Mouse (Mus musculus) kidney, postnatal 25 days (tissue): ENCODE data around the gene Spata13.

ENCODE experiments used
- DNase-seq, 2 experiments: peaks; one replicate each; pipeline ENCODE4 v3.0.0; 2021; ENCODE audit warnings: mixed read lengths in 2 of 2

The Spata13 gene

GRCm38 (mm10) chr14:60641120-60641519 lies 7.3 kb downstream of the Spata13 start:
- no peak for DNase-seq

- peak in 1 of 2 experiments; percentile 37 for DNase-seq
Measured at GRCm38 (mm10) chr14:60642131-60642530, 8.3 kb downstream of the Spata13 start.

DNA sequence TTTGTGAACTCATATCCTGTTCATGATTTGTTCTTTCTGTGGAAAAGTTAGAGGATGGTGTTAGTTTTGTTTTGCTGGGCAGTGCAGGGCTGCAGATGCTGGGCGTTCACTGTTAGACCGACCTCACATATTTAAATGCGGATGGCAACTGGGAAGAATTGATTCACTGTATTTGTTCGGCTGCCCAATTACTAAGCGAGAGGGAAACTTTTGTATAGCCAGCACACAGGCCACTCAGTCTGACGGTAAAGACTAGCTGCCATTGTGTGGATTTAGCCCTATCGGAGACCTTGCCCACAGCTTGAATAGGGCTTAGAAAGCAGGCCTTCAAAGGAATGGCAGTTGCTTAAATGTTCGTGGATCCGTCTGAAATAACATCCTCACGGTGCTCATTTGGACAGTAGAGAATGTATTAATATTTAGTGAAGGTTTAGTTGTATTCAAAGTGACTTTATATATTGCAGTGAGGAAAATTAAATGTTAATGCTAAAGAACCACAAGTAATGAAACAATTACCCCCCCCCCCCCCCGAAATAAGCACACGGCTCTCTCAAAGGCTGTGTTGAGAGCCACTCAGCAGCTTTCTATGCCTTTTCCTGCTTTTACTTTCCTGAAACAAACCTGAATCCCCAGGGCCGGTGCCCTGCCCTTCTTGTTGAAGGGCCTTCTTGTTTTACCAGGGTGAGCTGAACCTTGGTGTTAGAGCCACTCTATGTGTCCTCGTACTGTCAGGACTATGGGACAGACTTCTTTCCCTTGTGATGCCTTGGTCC lies 9.5 kb downstream of the Spata13 start:
- no peak for DNase-seq

DNA sequence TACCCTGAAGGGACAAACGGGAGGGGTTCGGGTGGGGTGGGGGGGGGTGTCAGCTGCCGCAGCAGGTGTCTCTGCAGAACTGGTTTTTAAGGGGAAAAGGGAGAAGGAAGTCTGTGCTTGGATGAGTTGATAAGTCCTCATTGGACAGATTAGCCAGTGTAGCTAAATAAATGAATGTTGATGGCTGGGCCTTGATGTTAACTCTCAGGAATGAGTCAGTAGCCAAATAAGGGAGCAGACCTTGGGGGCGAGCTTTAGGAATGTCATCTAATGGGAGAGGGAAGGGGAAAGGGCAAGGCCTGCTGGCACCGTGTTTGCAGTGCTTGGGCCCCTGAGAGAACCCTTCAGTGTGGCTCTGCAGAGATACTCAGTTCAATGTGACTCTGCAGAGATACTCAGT lies 12.6 kb downstream of the Spata13 start:
- DNase-seq, result no peak

- DNase-seq, result no peak
Measured at GRCm38 (mm10) chr14:60647885-60648284, 14.1 kb downstream of the Spata13 start.

- DNase-seq, result no peak
Measured at GRCm38 (mm10) chr14:60648956-60649355, 15.2 kb downstream of the Spata13 start.

- no peak for DNase-seq
Measured at GRCm38 (mm10) chr14:60653184-60653583, 19.4 kb downstream of the Spata13 start.

DNA sequence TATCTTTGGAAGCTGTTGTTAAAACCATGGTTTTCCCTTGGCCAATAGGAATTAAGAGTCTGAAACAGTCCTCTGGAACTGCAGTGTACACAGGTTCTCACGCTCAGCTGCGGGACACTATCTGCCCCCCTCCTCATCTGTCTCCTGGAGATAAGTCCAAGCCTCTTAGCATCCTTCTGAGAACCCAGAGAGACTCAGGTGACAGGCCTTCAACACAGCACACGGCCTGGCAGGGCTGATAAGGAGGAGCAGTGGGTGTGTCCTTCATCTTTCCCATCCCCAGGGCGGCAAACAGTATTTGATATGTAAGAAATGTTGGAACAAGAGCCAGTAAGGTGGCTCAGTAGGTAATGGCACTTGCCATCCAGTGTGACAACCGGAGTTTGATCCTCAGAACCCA lies 20.2 kb downstream of the Spata13 start:
- no peak for DNase-seq

GRCm38 (mm10) chr14:60654708-60655107 lies 20.9 kb downstream of the Spata13 start:
- DNase-seq, result peak; percentile 50 to 77

DNA sequence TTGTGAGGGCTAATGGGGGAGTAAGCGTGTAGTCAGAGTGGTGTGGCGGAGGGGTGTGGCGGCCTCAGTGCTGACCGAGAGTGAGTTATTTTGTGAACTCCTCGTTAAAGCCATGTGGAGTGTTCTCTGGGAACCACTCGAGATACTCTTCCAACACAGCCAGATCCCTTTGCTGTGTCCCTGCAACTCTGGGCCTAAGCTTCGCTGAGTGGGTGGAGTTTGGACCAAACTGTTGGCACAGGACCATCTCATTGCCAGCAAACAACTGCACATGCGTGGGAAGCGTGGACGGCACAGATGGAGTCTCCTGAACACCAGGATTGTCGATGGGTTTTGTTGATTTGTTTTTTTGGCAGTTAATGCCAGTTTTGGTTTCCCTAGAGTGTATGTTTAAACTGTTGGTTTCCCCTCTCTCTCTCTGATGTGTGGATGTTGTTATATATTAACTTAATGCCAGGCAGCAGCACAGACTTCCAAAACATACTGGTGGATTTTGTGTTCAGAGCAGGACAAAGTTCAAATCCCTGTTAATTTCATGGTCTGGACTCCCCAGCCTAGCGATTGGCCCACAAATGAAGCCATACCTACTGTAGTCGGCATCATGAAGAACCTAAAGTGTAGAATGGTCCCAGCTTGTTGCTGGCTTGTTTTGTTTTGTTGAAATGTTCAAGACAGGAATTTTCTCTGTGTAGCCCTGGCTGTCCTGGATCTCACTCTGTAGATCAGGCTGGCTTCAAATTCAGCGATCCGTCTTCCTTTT lies 22.3 kb downstream of the Spata13 start:
- peak; percentile 88 to 92 for DNase-seq

DNA sequence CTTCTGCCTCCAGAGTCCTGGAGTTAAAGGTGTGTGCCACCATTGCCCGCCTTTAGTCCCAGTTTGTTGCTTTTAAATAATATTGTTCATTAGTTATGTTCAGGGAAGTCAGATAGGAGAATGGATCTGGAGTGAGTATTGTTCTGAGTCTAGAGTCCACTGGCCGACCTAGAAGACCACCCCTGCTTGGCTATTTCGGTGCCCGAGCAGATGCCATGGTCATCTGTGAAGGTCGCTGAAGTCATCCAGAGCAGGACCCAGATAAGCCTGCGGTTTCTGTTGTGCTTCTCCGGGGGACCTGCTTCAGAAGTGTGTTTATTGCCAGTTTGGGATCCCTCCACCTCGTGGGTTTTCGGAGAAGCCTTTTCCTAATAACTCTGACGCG lies 22.9 kb downstream of the Spata13 start:
- no peak for DNase-seq

DNA sequence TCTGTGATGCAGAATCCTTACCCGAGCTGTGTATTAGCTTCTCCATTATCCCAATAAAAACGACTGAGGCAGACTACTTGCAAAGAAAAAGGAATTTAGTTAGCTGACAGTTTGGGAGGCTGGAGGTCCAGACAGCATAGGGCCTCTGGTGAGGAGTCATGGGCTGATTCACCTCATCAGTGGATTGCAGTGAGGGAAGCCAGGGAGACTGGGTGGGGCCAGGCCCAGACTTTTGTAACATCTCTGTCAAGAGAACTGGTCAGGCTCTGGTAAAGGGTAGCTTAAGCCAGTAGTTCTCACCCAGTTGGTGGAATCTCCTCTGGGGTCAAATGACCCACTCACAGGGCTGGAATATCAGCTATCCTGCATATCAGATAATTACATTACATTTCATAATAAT lies 24.1 kb downstream of the Spata13 start:
- no peak for DNase-seq

GRCm38 (mm10) chr14:60659498-60659897 lies 25.7 kb downstream of the Spata13 start:
- DNase-seq, result peak; percentile 68 to 70

- no peak for DNase-seq
Measured at GRCm38 (mm10) chr14:60660591-60660990, 26.8 kb downstream of the Spata13 start.

DNA sequence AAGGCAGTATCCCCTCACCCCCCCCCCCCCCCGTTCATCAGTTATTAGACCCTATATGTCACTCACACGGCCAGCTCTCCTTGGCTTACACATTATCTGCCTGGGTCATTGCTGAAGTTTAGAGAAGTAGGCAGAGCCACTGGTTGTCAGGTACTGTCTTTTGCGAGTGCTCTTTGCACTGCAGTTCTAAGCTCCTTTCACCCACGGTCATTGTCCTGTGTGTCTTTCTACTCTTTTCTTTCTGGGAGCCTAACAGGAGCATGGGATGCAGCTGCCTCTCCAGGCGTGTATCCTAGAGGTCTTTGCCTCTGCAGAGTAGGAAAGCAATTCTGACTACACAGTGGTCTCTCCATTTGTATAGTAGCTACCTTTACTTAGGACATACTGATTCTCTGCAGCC lies 27.5 kb downstream of the Spata13 start:
- DNase-seq, result no peak

DNA sequence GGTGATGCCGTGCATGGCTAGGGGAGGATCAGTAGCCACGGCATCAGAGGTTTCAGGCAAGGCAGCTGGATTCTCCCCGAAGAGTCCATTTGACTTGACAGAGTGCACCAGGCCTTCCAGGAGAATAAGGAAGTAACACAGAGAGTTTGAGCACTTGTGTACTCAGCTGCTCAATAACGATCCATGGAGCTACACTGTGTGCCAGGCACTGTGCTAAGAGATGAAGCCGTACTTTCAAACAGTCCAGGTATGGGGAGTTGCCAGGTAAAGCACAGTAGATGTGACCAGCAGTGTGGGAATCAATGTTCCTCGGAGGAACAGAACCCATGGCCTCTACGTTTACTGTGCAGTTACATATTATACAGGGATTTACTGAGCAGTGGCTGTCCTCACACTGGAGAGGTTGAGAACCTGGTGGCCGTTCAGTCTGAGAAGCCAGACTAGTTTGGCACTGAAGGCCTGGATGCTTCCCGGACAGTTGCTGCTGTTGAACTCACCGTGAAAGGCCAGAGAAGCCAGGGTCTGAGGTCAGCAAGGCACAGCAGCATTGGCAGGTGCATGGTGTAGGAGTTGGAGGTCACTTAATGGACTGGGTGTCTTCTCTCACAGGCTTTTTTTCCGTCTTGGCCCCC lies 29.6 kb downstream of the Spata13 start:
- peak in 1 of 2 experiments; percentile 58 for DNase-seq

- DNase-seq, result peak; percentile 64 to 84
Measured at GRCm38 (mm10) chr14:60664641-60665040, 30.8 kb downstream of the Spata13 start.

- peak; percentile 53 to 71 for DNase-seq
Measured at GRCm38 (mm10) chr14:60665263-60665662, 31.5 kb downstream of the Spata13 start.

DNA sequence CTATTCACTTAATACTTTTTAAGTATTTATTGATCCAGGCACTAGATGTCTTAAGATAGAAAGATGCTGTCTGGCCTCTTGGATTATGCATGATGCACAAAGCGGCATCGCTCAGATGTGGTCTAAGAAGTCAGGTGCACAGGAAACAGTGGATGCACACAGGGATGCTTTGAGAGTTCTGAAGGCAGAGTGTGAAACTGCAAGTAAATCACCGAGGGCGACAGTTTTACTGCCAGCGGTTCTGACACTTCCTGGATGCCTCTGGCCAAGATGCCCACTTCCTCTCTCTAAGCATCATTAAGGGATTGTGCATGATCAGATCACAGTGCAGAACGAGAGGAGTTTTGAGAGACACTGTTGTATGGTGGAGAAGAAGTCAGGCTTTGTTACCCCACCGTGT lies 32.5 kb downstream of the Spata13 start:
- DNase-seq, result no peak

DNA sequence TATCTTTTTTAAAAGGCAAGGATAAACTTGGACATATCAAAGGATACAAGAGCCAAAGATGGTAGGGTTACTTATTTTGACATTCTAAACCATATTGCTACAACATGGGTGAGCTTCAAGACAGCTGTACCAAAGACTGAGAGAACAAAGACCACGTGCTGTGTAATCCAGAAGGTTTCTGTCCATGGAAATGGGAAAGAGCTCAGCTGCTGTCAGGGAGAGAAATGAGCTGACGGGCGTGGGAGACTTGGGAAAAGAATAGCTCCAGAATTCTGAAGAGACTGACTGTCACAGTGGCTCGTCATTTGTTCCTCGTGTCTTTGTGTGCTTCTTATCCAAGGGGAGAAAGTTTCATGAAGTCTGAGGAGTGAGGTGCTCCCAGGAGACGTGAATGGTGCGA lies 36.4 kb downstream of the Spata13 start:
- no peak for DNase-seq

- no peak for DNase-seq
Measured at GRCm38 (mm10) chr14:60671504-60671903, 37.7 kb downstream of the Spata13 start.

DNA sequence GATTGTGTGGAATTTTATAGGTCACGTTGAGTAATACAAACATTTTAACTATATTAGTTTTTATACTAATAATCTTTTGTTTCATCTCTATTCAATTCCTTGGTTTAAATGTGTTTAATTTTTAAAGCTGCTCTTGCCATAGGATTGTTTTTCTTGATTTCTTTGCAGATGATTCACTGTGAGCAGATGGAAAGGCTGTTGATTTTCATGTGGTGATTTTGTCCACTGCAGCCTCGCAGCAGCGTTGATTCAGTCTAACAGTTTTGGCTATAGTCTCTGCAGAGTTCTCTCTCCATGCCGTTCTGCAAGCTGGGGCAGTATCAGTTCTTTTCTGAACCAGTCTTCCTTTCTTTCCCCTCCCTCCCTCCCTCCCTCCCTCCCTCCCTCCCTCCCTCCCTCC lies 41.9 kb downstream of the Spata13 start:
- DNase-seq, result no peak

- peak in 1 of 2 experiments; percentile 29 for DNase-seq
Measured at GRCm38 (mm10) chr14:60676625-60677314, 43.0 kb downstream of the Spata13 start.
